Mouse (Mus musculus): ENCODE results near the gene Pim3. TPM values are rescaled to one million over a fixed set of nuclear protein-coding genes. Genes with fewer than 3 reads are reported as not detected.

Pim3 gene
- polyA plus RNA-seq, 1 experiment = 0.49 TPM

- TF ChIP-seq GATA1 (IDR thresholded peaks at IDR 0.05; ENCODE audit: low read length) (no peak), TAL1 (IDR thresholded peaks at IDR 0.05; ENCODE audit: low read length) (no peak)
- Histone ChIP-seq H3K4me3 (replicated peaks) (no peak overlapping the region), H3K9me3 (ENCODE audit: control insufficient read depth, low read length) (no peaks in the 10 kb centered on the region), H3K36me3 (ENCODE audit: control insufficient read depth) (no peaks in the 10 kb centered on the region), H3K27me3 (ENCODE audit: control insufficient read depth) (peaks cover 2% of the 10 kb centered on the region; the same call in 1 of the 2 replicates), H3K4me1 (ENCODE audit: control insufficient read depth) (no peaks in the 10 kb centered on the region; the same call in 1 of the 2 replicates)
Observed at GRCm38 (mm10) chr15:88854119-88854968, 7.6 kb upstream of the Pim3 start.

- Histone ChIP-seq H3K27me3 (ENCODE audit: control insufficient read depth) (peaks cover 2% of the 10 kb centered on the region; the same call in 1 of the 2 replicates), H3K36me3 (ENCODE audit: control insufficient read depth) (no peaks in the 10 kb centered on the region), H3K4me3 (replicated peaks) (no peak overlapping the region), H3K4me1 (ENCODE audit: control insufficient read depth) (no peaks in the 10 kb centered on the region; the same call in 1 of the 2 replicates), H3K9me3 (ENCODE audit: control insufficient read depth, low read length) (no peaks in the 10 kb centered on the region)
- no peak for TF ChIP-seq TAL1 (IDR thresholded peaks at IDR 0.05; ENCODE audit: low read length)
- no peak for TF ChIP-seq GATA1 (IDR thresholded peaks at IDR 0.05; ENCODE audit: low read length)
Observed at GRCm38 (mm10) chr15:88854969-88855830, 6.8 kb upstream of the Pim3 start.

GRCm38 (mm10) chr15:88855896-88856417 lies 6.0 kb upstream of the Pim3 start:
- TF ChIP-seq GATA1 (IDR thresholded peaks at IDR 0.05; ENCODE audit: low read length) (no peak), TAL1 (IDR thresholded peaks at IDR 0.05; ENCODE audit: low read length) (no peak)
- Histone ChIP-seq H3K4me1 (ENCODE audit: control insufficient read depth) (no peaks in the 10 kb centered on the region; the same call in 1 of the 2 replicates), H3K9me3 (ENCODE audit: control insufficient read depth, low read length) (no peaks in the 10 kb centered on the region), H3K27me3 (ENCODE audit: control insufficient read depth) (peaks cover 2% of the 10 kb centered on the region; the same call in 1 of the 2 replicates), H3K4me3 (replicated peaks) (no peak overlapping the region), H3K36me3 (ENCODE audit: control insufficient read depth) (no peaks in the 10 kb centered on the region)

GRCm38 (mm10) chr15:88856613-88857012 lies 5.4 kb upstream of the Pim3 start:
- peaks cover 7% of the 10 kb centered on the region for H3K4me1 ChIP-seq (ENCODE audit: control insufficient read depth)
- no peak overlapping the region for H3K4me3 ChIP-seq (replicated peaks)
- no peaks in the 10 kb centered on the region for H3K36me3 ChIP-seq (ENCODE audit: control insufficient read depth)
- no peaks in the 10 kb centered on the region for H3K9me3 ChIP-seq (ENCODE audit: control insufficient read depth, low read length)
- H3K27me3 ChIP-seq (ENCODE audit: control insufficient read depth) = peaks cover 2% of the 10 kb centered on the region; the same call in 1 of the 2 replicates
- TF ChIP-seq GATA1 (IDR thresholded peaks at IDR 0.05; ENCODE audit: low read length) (no peak), TAL1 (IDR thresholded peaks at IDR 0.05; ENCODE audit: low read length) (no peak)

GRCm38 (mm10) chr15:88857361-88857760 lies 4.6 kb upstream of the Pim3 start:
- no peak overlapping the region for H3K4me3 ChIP-seq (replicated peaks)
- H3K9me3 ChIP-seq (ENCODE audit: control insufficient read depth, low read length) = no peaks in the 10 kb centered on the region
- TF ChIP-seq TAL1 (IDR thresholded peaks at IDR 0.05; ENCODE audit: low read length) = no peak
- TF ChIP-seq GATA1 (IDR thresholded peaks at IDR 0.05; ENCODE audit: low read length) = no peak
- H3K36me3 ChIP-seq (ENCODE audit: control insufficient read depth) = no peaks in the 10 kb centered on the region
- peaks cover 14% of the 10 kb centered on the region for H3K4me1 ChIP-seq (ENCODE audit: control insufficient read depth)
- H3K27me3 ChIP-seq (ENCODE audit: control insufficient read depth) = peaks cover 2% of the 10 kb centered on the region; the same call in 1 of the 2 replicates

- Histone ChIP-seq H3K27me3 (ENCODE audit: control insufficient read depth) (peaks cover 6% of the 10 kb centered on the region), H3K4me1 (ENCODE audit: control insufficient read depth) (peaks cover 22% of the 10 kb centered on the region), H3K36me3 (ENCODE audit: control insufficient read depth) (no peaks in the 10 kb centered on the region), H3K4me3 (replicated peaks) (no peak overlapping the region), H3K9me3 (ENCODE audit: control insufficient read depth, low read length) (no peaks in the 10 kb centered on the region)
- TF ChIP-seq TAL1 (IDR thresholded peaks at IDR 0.05; ENCODE audit: low read length) = no peak
Observed at GRCm38 (mm10) chr15:88858141-88858541, 3.8 kb upstream of the Pim3 start.

GRCm38 (mm10) chr15:88858707-88859106 lies 3.3 kb upstream of the Pim3 start:
- TF ChIP-seq TAL1 (IDR thresholded peaks at IDR 0.05; ENCODE audit: low read length) (no peak), GATA1 (IDR thresholded peaks at IDR 0.05; ENCODE audit: low read length) (no peak)
- H3K9me3 ChIP-seq (ENCODE audit: control insufficient read depth, low read length) = no peaks in the 10 kb centered on the region
- no peak overlapping the region for H3K4me3 ChIP-seq (replicated peaks)
- H3K27me3 ChIP-seq (ENCODE audit: control insufficient read depth) = peaks cover 8% of the 10 kb centered on the region
- peaks cover 27% of the 10 kb centered on the region for H3K4me1 ChIP-seq (ENCODE audit: control insufficient read depth)
- H3K36me3 ChIP-seq (ENCODE audit: control insufficient read depth) = no peaks in the 10 kb centered on the region

GRCm38 (mm10) chr15:88859206-88859970 lies 2.6 kb upstream of the Pim3 start:
- H3K27me3 ChIP-seq (ENCODE audit: control insufficient read depth) = peaks cover 8% of the 10 kb centered on the region
- no peaks in the 10 kb centered on the region for H3K9me3 ChIP-seq (ENCODE audit: control insufficient read depth, low read length)
- no peak overlapping the region for H3K4me3 ChIP-seq (replicated peaks)
- no peak for TF ChIP-seq TAL1 (IDR thresholded peaks at IDR 0.05; ENCODE audit: low read length)
- TF ChIP-seq GATA1 (IDR thresholded peaks at IDR 0.05; ENCODE audit: low read length) = no peak
- H3K4me1 ChIP-seq (ENCODE audit: control insufficient read depth) = peaks cover 34% of the 10 kb centered on the region
- H3K36me3 ChIP-seq (ENCODE audit: control insufficient read depth) = peaks cover 3% of the 10 kb centered on the region

All from erythroblast, embryonic 14.5 days (primary cell).